Mouse (Mus musculus) liver, postnatal 0 days (tissue): ENCODE measurements around the gene Gtpbp4. TPM values are rescaled to one million over a fixed set of nuclear protein-coding genes. Genes with fewer than 3 reads are reported as not detected.
A peak's percentile ranks its signal among the peaks of the same experiment; 100 is the strongest.

Experiments
- ATAC-seq: fragments of 200-750 bp; cut with Nextera tagmentation; 2 replicates; pipeline ENCODE4 v1.8.0; 2017; ENCODE audit warnings: mild to moderate bottlenecking, moderate library complexity
- DNase-seq: peaks from one replicate; pipeline ENCODE4 v3.0.0-alpha.2; 2016
- H3K27ac ChIP-seq: fragments of 300-500 bp; sonication (generic); 2 replicates; pipeline ENCODE4 v1.5.1; 2014; ENCODE audit warnings: antibody characterized with exemption, moderate library complexity, mild to moderate bottlenecking, low read depth
- H3K27me3 ChIP-seq: fragments of 300-500 bp; sonication (generic); 2 replicates; pipeline ENCODE4 v1.6.1; 2014; ENCODE audit warnings: low read length, control low read depth, mixed read lengths; ENCODE audit not compliant: insufficient read depth
- H3K36me3 ChIP-seq: fragments of 300-500 bp; sonication (generic); replicated peaks from 2 replicates; pipeline ENCODE4 v1.6.1; 2014; ENCODE audit warnings: mild to moderate bottlenecking, control low read depth, low read length, moderate library complexity, mixed read lengths; ENCODE audit not compliant: insufficient read depth
- H3K4me1 ChIP-seq: fragments of 300-500 bp; sonication (generic); 2 replicates; pipeline ENCODE4 v1.6.1; 2014; ENCODE audit warnings: antibody characterized with exemption, mild to moderate bottlenecking, control low read depth; ENCODE audit not compliant: insufficient read depth
- H3K4me2 ChIP-seq: fragments of 300-500 bp; sonication (generic); 2 replicates; pipeline ENCODE4 v1.6.1; 2014; ENCODE audit warnings: low read depth, mild to moderate bottlenecking, low read length, moderate library complexity, mixed read lengths
- H3K4me3 ChIP-seq: fragments of 300-500 bp; sonication (generic); 2 replicates; pipeline ENCODE4 v1.5.1; 2014; ENCODE audit warnings: low read depth, low read length
- H3K9ac ChIP-seq: fragments of 300-500 bp; sonication (generic); replicated peaks from 2 replicates; pipeline ENCODE4 v1.6.1; 2014; ENCODE audit warnings: mild to moderate bottlenecking, moderate library complexity
- H3K9me3 ChIP-seq: fragments of 300-500 bp; sonication (generic); 2 replicates; pipeline ENCODE4 v1.6.1; 2016; ENCODE audit warnings: mild to moderate bottlenecking, control low read depth, low read length, mixed read lengths
- CTCF ChIP-seq: sonication (generic); IDR thresholded peaks from 2 replicates; pipeline ENCODE4 v1.5.1; 2016; ENCODE audit warnings: antibody characterized with exemption, low read depth
- EP300 ChIP-seq: IDR thresholded peaks from 2 replicates; pipeline ENCODE4 v1.6.1; 2016; ENCODE audit warnings: antibody characterized with exemption, low read depth, mild to moderate bottlenecking
- WGBS: fragments of 180-500 bp; shearing (Covaris S2); extraction: QIAGEN DNeasy Blood & Tissue Kit; methylation state at CpG from one replicate; pipeline ENCODE4 v1.1.7; 2014; ENCODE audit not compliant: insufficient replicate concordance; 5-methylcytosine and 5-hydroxymethylcytosine counted together
- polyA plus RNA-seq: library from polyadenylated mRNA; unstranded; fragments of >200 nt; fragmentation: Nextera tagmentation; extraction: Ambion mirVana; gene quantifications from 2 replicates; pipeline ENCODE4 v1.2.1, GENCODE M21; 2015

The Gtpbp4 gene
- polyA plus RNA-seq, 1 experiment from 2014 or later: 38.9 TPM

DNA sequence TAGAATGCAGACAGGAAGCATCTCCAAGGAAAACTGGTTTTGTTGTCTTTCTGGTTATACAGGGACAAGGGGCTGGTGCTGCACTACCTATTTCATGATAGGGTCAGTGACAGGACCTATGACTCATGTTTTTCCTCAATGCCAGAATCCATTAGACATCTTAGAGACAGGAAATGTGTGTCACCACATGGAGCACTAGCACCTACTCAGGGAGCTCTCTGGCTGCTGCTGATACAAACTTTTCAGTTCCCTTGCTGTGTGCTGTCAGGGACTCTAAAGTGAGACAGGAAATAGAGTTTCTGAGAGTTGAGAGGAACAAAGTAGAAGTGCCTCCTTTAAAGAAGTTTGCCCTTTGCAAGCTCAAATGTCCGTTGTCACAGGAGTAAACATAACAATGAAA lies 31.4 kb upstream of the Gtpbp4 start:
- no peaks in the 10 kb centered on the region for H3K9me3 ChIP-seq
- 0 out of 2 replicates have a peak overlapping the region, but pooled peaks have one; percentile 16 for H3K27ac ChIP-seq
- DNase-seq (no peak), ATAC-seq (peak; percentile 69)
- 28% methylated on average over 1 of the region's 1 CpGs for WGBS
- H3K4me3 ChIP-seq: no peak overlapping the region
- no peak overlapping the region for H3K4me2 ChIP-seq
- peaks cover 11% of the 10 kb centered on the region; the same call in 1 of the 2 replicates for H3K4me1 ChIP-seq
- H3K36me3 ChIP-seq: no peaks in the 10 kb centered on the region
- H3K9ac ChIP-seq: no peak overlapping the region
- no peaks in the 10 kb centered on the region for H3K27me3 ChIP-seq
- TF ChIP-seq CTCF (no peak), EP300 (no peak)

DNA sequence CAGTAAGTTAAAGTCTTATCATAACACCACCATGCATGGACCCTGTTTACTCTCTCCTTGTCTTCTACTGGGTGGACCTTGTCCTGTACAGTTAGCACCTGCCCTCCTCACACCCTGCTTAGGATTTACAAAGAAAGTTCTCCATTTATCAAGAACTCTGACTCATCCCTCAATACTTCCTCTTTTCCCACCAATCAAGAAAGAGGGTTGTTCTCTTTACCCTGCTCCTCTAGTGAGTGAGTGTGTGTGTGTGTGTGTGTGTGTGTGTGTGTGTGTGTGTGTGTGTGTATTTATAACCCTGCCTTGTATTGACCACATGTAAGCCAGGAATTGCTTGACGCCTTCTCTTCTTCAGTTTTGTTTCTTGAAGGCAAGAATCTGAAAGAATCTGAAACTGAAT lies 26.7 kb upstream of the Gtpbp4 start:
- TF ChIP-seq CTCF (no peak), EP300 (peak; percentile 35; the same call in 1 of the 2 replicates)

DNA sequence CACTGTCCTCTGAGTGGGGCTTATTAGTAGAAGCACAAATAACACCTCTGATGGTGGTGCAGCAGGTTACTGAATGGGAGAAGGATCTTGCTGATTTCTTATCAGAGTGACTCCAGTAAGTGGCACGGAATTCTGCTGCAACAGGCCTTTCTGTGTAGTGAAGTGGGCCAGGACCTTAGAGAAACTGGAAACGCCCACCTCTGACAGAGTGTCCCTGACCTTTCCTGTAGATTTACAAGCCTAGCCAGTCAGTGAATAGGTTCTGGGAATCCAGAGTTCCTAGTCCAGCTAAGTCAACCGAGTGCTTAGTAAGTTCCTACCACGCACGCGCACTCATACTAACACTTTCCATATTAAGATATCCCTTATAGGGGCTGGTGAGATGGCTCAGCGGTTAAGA lies 25.7 kb upstream of the Gtpbp4 start:
- peaks cover 35% of the 10 kb centered on the region for H3K4me1 ChIP-seq
- H3K27me3 ChIP-seq: no peaks in the 10 kb centered on the region
- H3K36me3 ChIP-seq: no peaks in the 10 kb centered on the region
- H3K4me2 ChIP-seq: no peak overlapping the region
- 91% methylated on average over 7 of the region's 7 CpGs for WGBS
- no peak overlapping the region for H3K9ac ChIP-seq
- H3K9me3 ChIP-seq: no peaks in the 10 kb centered on the region
- no peak for DNase-seq
- no peak for TF ChIP-seq EP300
- H3K27ac ChIP-seq: no peak overlapping the region
- H3K4me3 ChIP-seq: no peak overlapping the region
- ATAC-seq: no peak

More for the DNA sequence above, 26.7 kb upstream of the Gtpbp4 start:
- Histone ChIP-seq H3K4me1 (peaks cover 36% of the 10 kb centered on the region), H3K27me3 (no peaks in the 10 kb centered on the region), H3K36me3 (no peaks in the 10 kb centered on the region), H3K4me3 (no peak overlapping the region), H3K9ac (no peak overlapping the region), H3K27ac (no peak overlapping the region), H3K9me3 (no peaks in the 10 kb centered on the region), H3K4me2 (no peak overlapping the region)
- WGBS: 35% methylated on average over 1 of the region's 1 CpGs
- DNase-seq (no peak), ATAC-seq (peak; percentile 47)

DNA sequence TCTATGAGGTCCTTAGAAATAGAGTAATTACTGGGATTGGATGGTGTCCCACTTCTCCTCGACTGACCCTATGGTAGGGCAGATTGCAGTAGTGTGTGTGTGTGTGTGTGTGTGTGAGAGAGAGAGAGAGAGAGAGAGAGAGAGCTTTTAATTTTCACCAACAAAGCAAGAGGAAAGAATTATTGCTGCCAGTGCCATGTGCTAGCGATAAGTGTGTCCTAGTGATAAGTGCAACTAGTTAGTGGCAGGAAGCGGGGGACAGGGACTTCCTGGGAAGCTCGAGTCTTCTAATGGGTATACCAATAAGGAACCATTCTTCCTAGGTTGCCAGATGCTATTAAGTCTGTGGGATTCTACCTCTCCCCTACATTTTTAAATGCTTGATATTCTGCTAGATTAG lies 23.8 kb upstream of the Gtpbp4 start:
- no peak for ATAC-seq
- Histone ChIP-seq H3K4me2 (peak overlapping the region; percentile 44), H3K9me3 (no peaks in the 10 kb centered on the region), H3K36me3 (no peaks in the 10 kb centered on the region), H3K4me1 (peaks cover 41% of the 10 kb centered on the region), H3K27me3 (no peaks in the 10 kb centered on the region), H3K9ac (no peak overlapping the region), H3K4me3 (no peak overlapping the region), H3K27ac (peak overlapping the region; percentile 61; the same call in 1 of the 2 replicates)
- TF ChIP-seq EP300: no peak
- no peak for TF ChIP-seq CTCF
- 53% methylated on average over 4 of the region's 4 CpGs for WGBS
- DNase-seq: no peak

DNA sequence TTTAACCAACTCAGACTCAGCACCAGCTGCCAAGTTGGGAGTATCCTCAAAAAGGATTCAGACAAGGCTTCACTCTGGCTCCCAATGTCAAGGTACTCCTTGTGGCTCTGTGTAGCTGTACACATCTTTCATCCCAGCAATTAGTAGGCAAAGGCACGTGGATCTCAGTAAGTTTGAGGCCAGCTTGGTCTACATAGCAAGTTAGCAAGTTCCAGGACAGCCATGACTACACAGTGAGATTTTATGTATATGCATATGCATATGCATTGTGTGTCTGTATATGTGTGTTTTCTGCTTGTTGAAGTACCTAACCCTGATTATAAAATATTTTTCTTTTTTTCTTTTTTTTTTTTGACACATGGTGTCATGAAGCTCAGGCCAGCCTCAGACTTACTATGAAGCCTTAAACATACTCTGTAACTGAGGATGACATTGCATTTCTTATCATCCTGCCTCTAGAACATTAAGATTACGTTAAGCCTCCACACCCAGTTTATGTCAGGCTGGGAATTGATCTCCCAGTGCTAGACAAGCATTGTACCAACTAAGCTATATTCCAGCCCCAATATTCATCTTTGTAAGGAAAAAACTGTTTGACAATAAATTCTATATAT lies 23.2 kb upstream of the Gtpbp4 start:
- Histone ChIP-seq H3K36me3 (no peaks in the 10 kb centered on the region), H3K4me1 (peaks cover 47% of the 10 kb centered on the region), H3K9ac (no peak overlapping the region), H3K4me3 (no peak overlapping the region), H3K4me2 (peak overlapping the region; percentile 44), H3K27me3 (no peaks in the 10 kb centered on the region), H3K9me3 (no peaks in the 10 kb centered on the region), H3K27ac (peak overlapping the region; percentile 61)
- peak; percentile 68 for ATAC-seq
- TF ChIP-seq CTCF: no peak
- TF ChIP-seq EP300: peak; percentile 62
- WGBS: 48% methylated on average over 2 of the region's 2 CpGs
- DNase-seq: no peak

DNA sequence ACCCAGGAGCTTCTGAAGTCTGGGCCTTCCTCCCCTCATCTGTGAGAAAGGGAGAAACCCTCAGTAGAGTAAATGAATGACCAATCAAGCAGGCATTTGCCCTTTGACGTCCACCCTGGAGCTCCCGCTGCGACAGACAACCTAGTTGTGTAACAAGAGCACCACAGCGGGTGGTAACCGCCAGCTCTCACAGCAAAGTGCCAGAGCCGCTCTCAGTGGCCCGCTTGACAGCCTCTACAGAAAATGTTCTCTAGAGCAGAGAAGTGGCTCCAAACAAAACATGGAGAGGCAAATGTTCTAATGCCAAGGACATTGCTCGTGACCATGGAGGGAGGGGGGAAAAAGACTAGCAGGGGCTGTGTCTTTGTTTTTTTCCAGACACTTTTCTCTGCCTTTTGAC lies 21.3 kb upstream of the Gtpbp4 start:
- peaks cover 50% of the 10 kb centered on the region for H3K4me1 ChIP-seq

More for the DNA sequence above, 21.3 kb upstream of the Gtpbp4 start:
- TF ChIP-seq CTCF: no peak
- TF ChIP-seq EP300: no peak
- 59% methylated on average over 8 of the region's 8 CpGs for WGBS
- Histone ChIP-seq H3K4me2 (no peak overlapping the region), H3K9me3 (no peaks in the 10 kb centered on the region), H3K36me3 (no peaks in the 10 kb centered on the region), H3K27me3 (no peaks in the 10 kb centered on the region), H3K27ac (peak overlapping the region; percentile 79), H3K4me3 (no peak overlapping the region), H3K9ac (no peak overlapping the region)
- ATAC-seq: peak; percentile 71
- peak; percentile 55 for DNase-seq
